Mouse (Mus musculus) intestine, postnatal 0 days (tissue): Measurements from ENCODE around the gene Pan3. TPM values are rescaled to one million over a fixed set of nuclear protein-coding genes. Genes with fewer than 3 reads are reported as not detected.
A peak's percentile ranks its signal among the peaks of the same experiment; 100 is the strongest.

Source experiments
- ATAC-seq: fragments of 200-750 bp; cut with Nextera tagmentation; 2 replicates; pipeline ENCODE4 v1.8.0; 2017; ENCODE audit warnings: mild to moderate bottlenecking, moderate TSS enrichment, moderate library complexity
- H3K27ac ChIP-seq: fragments of 300-500 bp; sonication (generic); 2 replicates; pipeline ENCODE4 v1.5.1; 2014; ENCODE audit warnings: mild to moderate bottlenecking, low read depth, low read length, moderate library complexity
- H3K27me3 ChIP-seq: fragments of 300-500 bp; sonication (generic); replicated peaks from 2 replicates; pipeline ENCODE4 v1.6.1; 2014; ENCODE audit warnings: low read length, mixed read lengths; ENCODE audit not compliant: control insufficient read depth, insufficient read depth
- H3K36me3 ChIP-seq: fragments of 300-500 bp; sonication (generic); 2 replicates; pipeline ENCODE4 v1.6.1; 2014; ENCODE audit warnings: mild to moderate bottlenecking, moderate library complexity; ENCODE audit not compliant: control insufficient read depth, insufficient read depth
- H3K4me1 ChIP-seq: fragments of 300-500 bp; sonication (generic); replicated peaks from 2 replicates; pipeline ENCODE4 v1.6.1; 2014; ENCODE audit warnings: antibody characterized with exemption, low read length, mixed read lengths; ENCODE audit not compliant: control insufficient read depth, insufficient read depth
- H3K4me2 ChIP-seq: fragments of 300-500 bp; sonication (generic); replicated peaks from 2 replicates; pipeline ENCODE4 v1.6.1; 2014; ENCODE audit warnings: low read depth, mild to moderate bottlenecking, moderate library complexity
- H3K4me3 ChIP-seq: fragments of 300-500 bp; sonication (generic); 2 replicates; pipeline ENCODE4 v1.5.1; 2014; ENCODE audit warnings: low read depth, low read length
- H3K9ac ChIP-seq: fragments of 300-500 bp; sonication (generic); 2 replicates; pipeline ENCODE4 v1.6.1; 2014; ENCODE audit warnings: mild to moderate bottlenecking, low read depth, low read length
- H3K9me3 ChIP-seq: fragments of 300-500 bp; sonication (generic); 2 replicates; pipeline ENCODE4 v1.6.1; 2016; ENCODE audit warnings: mixed run types; ENCODE audit not compliant: control insufficient read depth
- CTCF ChIP-seq: sonication (generic); IDR thresholded peaks from 2 replicates; pipeline ENCODE4 v1.5.1; 2016; ENCODE audit warnings: low read depth, mild to moderate bottlenecking, control low read depth, antibody characterized with exemption, moderate library complexity
- WGBS: fragments of 180-500 bp; shearing (Covaris S2); extraction: QIAGEN DNeasy Blood & Tissue Kit; methylation state at CpG from one replicate; pipeline ENCODE4 v1.1.7; 2014; 5-methylcytosine and 5-hydroxymethylcytosine counted together
- polyA plus RNA-seq: library from polyadenylated mRNA; unstranded; fragments of >200 nt; fragmentation: Nextera tagmentation; extraction: Ambion mirVana; gene quantifications from 2 replicates; pipeline ENCODE4 v1.2.1, GENCODE M21; 2015

Pan3 gene
- polyA plus RNA-seq, 1 experiment from 2014 or later: 40.3 TPM

- Histone ChIP-seq H3K9me3 (no peaks in the 10 kb centered on the region), H3K27me3 (no peaks in the 10 kb centered on the region), H3K36me3 (no peaks in the 10 kb centered on the region), H3K27ac (no peak overlapping the region), H3K9ac (no peak overlapping the region), H3K4me3 (no peak overlapping the region), H3K4me2 (no peak overlapping the region), H3K4me1 (no peaks in the 10 kb centered on the region)
- WGBS: 68% methylated on average over 10 of the region's 10 CpGs
- no peak for TF ChIP-seq CTCF
- no peak for ATAC-seq
Measured at GRCm38 (mm10) chr5:147494791-147495376, 64.9 kb downstream of the Pan3 start.

GRCm38 (mm10) chr5:147495961-147496360 lies 66.0 kb downstream of the Pan3 start:
- no peak overlapping the region for H3K9ac ChIP-seq
- H3K4me3 ChIP-seq: no peak overlapping the region
- ATAC-seq: no peak
- WGBS: 89% methylated on average over 2 of the region's 2 CpGs
- no peaks in the 10 kb centered on the region for H3K27me3 ChIP-seq
- H3K4me1 ChIP-seq: no peaks in the 10 kb centered on the region; the same call in 1 of the 2 replicates
- H3K4me2 ChIP-seq: no peak overlapping the region
- no peaks in the 10 kb centered on the region for H3K9me3 ChIP-seq
- no peak overlapping the region for H3K27ac ChIP-seq
- H3K36me3 ChIP-seq: no peaks in the 10 kb centered on the region
- TF ChIP-seq CTCF: no peak

- no peak overlapping the region for H3K4me3 ChIP-seq
- no peak overlapping the region for H3K4me2 ChIP-seq
- TF ChIP-seq CTCF: no peak
- H3K9me3 ChIP-seq: no peaks in the 10 kb centered on the region
- 81% methylated on average over 4 of the region's 4 CpGs for WGBS
- H3K4me1 ChIP-seq: peaks cover 4% of the 10 kb centered on the region; the same call in 1 of the 2 replicates
- no peak for ATAC-seq
- no peaks in the 10 kb centered on the region for H3K27me3 ChIP-seq
- H3K9ac ChIP-seq: no peak overlapping the region
- no peak overlapping the region for H3K27ac ChIP-seq
- no peaks in the 10 kb centered on the region for H3K36me3 ChIP-seq
Measured at GRCm38 (mm10) chr5:147496921-147497320, 67.0 kb downstream of the Pan3 start.

GRCm38 (mm10) chr5:147497714-147498113 lies 67.8 kb downstream of the Pan3 start:
- 57% methylated on average over 3 of the region's 3 CpGs for WGBS
- H3K9me3 ChIP-seq: no peaks in the 10 kb centered on the region
- H3K27ac ChIP-seq: no peak overlapping the region
- H3K4me2 ChIP-seq: no peak overlapping the region
- no peak overlapping the region for H3K4me3 ChIP-seq
- H3K9ac ChIP-seq: no peak overlapping the region
- H3K27me3 ChIP-seq: no peaks in the 10 kb centered on the region
- H3K36me3 ChIP-seq: no peaks in the 10 kb centered on the region
- H3K4me1 ChIP-seq: peaks cover 4% of the 10 kb centered on the region; the same call in 1 of the 2 replicates
- TF ChIP-seq CTCF: no peak
- no peak for ATAC-seq

- Histone ChIP-seq H3K4me2 (no peak overlapping the region), H3K9me3 (no peaks in the 10 kb centered on the region), H3K4me1 (peaks cover 4% of the 10 kb centered on the region; the same call in 1 of the 2 replicates), H3K27me3 (no peaks in the 10 kb centered on the region), H3K4me3 (no peak overlapping the region), H3K9ac (no peak overlapping the region), H3K36me3 (no peaks in the 10 kb centered on the region), H3K27ac (peak overlapping the region; percentile 21; the same call in 1 of the 2 replicates)
- peak; percentile 60; the same call in 1 of the 2 replicates for ATAC-seq
- WGBS: 60% methylated on average over 2 of the region's 2 CpGs
- TF ChIP-seq CTCF: no peak
Measured at GRCm38 (mm10) chr5:147501456-147501998, 71.6 kb downstream of the Pan3 start.

- H3K4me3 ChIP-seq: no peak overlapping the region
- no peak overlapping the region for H3K4me2 ChIP-seq
- no peak overlapping the region for H3K9ac ChIP-seq
- no peak overlapping the region for H3K27ac ChIP-seq
- 65% methylated on average over 2 of the region's 2 CpGs for WGBS
- ATAC-seq: no peak
- no peaks in the 10 kb centered on the region for H3K27me3 ChIP-seq
- no peaks in the 10 kb centered on the region for H3K36me3 ChIP-seq
- H3K9me3 ChIP-seq: no peaks in the 10 kb centered on the region
- peaks cover 4% of the 10 kb centered on the region; the same call in 1 of the 2 replicates for H3K4me1 ChIP-seq
- no peak for TF ChIP-seq CTCF
Measured at GRCm38 (mm10) chr5:147502921-147503320, 73.0 kb downstream of the Pan3 start.
